Mouse (Mus musculus) ES-E14 (cell line): ENCODE results near the gene Dnaaf2.

Experiments
- CHD2 ChIP-seq: IDR thresholded peaks from 2 replicates; pipeline ENCODE4 v1.6.1; 2014; ENCODE audit warnings: mild to moderate bottlenecking, low read depth, low read length, inconsistent platforms
- HCFC1 ChIP-seq: IDR thresholded peaks from 2 replicates; pipeline ENCODE4 v1.6.1; 2012; ENCODE audit warnings: low read length, inconsistent platforms, borderline replicate concordance; ENCODE audit not compliant: insufficient read depth
- MAFK ChIP-seq: IDR thresholded peaks from 2 replicates; pipeline ENCODE4 v1.6.1; 2014; ENCODE audit warnings: mild to moderate bottlenecking, low read depth, low read length, inconsistent platforms; ENCODE audit not compliant: insufficient read depth
- ZC3H11A ChIP-seq: IDR thresholded peaks from 2 replicates; pipeline ENCODE4 v1.6.1; 2012; ENCODE audit warnings: low read depth, mild to moderate bottlenecking, inconsistent platforms, low read length, borderline replicate concordance

GRCm38 (mm10) chr12:69147166-69147735, 51.0 kb downstream of the Dnaaf2 start:
- no peak for TF ChIP-seq ZC3H11A
- TF ChIP-seq HCFC1 = no peak
- no peak for TF ChIP-seq MAFK
- TF ChIP-seq CHD2 = no peak
